Comparison of ENCODE assay signal across 11 mouse cellular contexts in genomic region chr7:121936861-121937630, GRCm38 (mm10). TPM values are rescaled to one million over a fixed set of nuclear protein-coding genes. Genes with fewer than 3 reads are reported as not detected.
DNase-seq lines count a peak whose midpoint lies in the region; ATAC-seq lines count a peak whose summit lies in the region.
"Had no signal": no experiment of that assay in that cellular context is flagged by ENCODE, and none has a peak within 500 bp of the region (broad histone marks: within the 10 kb centered on the region; RNA-seq: fewer than 3 reads in every experiment).

No protein-coding gene starts in this region.

- H3K9me3 ChIP-seq in heart, embryonic 12.5 days (replicated peaks), result no peaks in the 10 kb centered on the region
- no peaks in the 10 kb centered on the region for H3K9me3 ChIP-seq in embryonic facial prominence, embryonic 14.5 days (ENCODE audit: control insufficient read depth, low read length)
- H3K9me3 ChIP-seq in liver, embryonic 12.5 days (replicated peaks), result no peaks in the 10 kb centered on the region

- WGBS in heart, embryonic 12.5 days, result 37% methylated on average over 14 of the region's 14 CpGs
- 49% methylated on average over 14 of the region's 14 CpGs for WGBS in embryonic facial prominence, embryonic 14.5 days
- WGBS in liver, embryonic 12.5 days (ENCODE audit: insufficient replicate concordance), result 73% methylated on average over 14 of the region's 14 CpGs

- peaks cover 70% of the 10 kb centered on the region for H3K4me1 ChIP-seq in heart, embryonic 12.5 days (replicated peaks)
- peaks cover 12% of the 10 kb centered on the region; the same call in 1 of the 2 replicates for H3K4me1 ChIP-seq in embryonic facial prominence, embryonic 14.5 days (ENCODE audit: control insufficient read depth, insufficient read depth, low read length)
- H3K4me1 ChIP-seq in liver, embryonic 12.5 days, result peaks cover 9% of the 10 kb centered on the region

- no peak overlapping the region for H3K9ac ChIP-seq in heart, embryonic 12.5 days
- 0 out of 2 replicates have a peak overlapping the region, but pooled peaks have one; percentile 21 for H3K9ac ChIP-seq in embryonic facial prominence, embryonic 14.5 days (ENCODE audit: low read depth, low read length)
- no peak overlapping the region for H3K9ac ChIP-seq in liver, embryonic 12.5 days

- DNase-seq in heart, adult 8-10 months (ENCODE audit: low spot score), result no peak
- DNase-seq in left cerebral cortex, postnatal 25 days (ENCODE audit: low spot score in 2 of 2), result peak; percentile 6 to 23
- DNase-seq in left cerebral cortex, adult 8-10 months (ENCODE audit: low spot score in 2 of 2), result no peak
- DNase-seq in embryonic facial prominence, embryonic 14.5 days (ENCODE audit: low spot score), result peak; percentile 34
- DNase-seq in adrenal gland, postnatal 4 days (ENCODE audit: low spot score in 2 of 2), result no peak
- DNase-seq: layer of hippocampus, postnatal 36 days; lung, adult 18-20 months had no signal

- H3K4me3 ChIP-seq in heart, embryonic 12.5 days, result no peak overlapping the region
- H3K4me3 ChIP-seq in embryonic facial prominence, embryonic 14.5 days (ENCODE audit: low read depth, low read length), result no peak overlapping the region
- H3K4me3 ChIP-seq in liver, embryonic 12.5 days, result no peak overlapping the region
- H3K4me3 ChIP-seq: erythroblast, embryonic 14.5 days had no signal

- no peaks in the 10 kb centered on the region for H3K27me3 ChIP-seq in heart, embryonic 12.5 days (replicated peaks)
- H3K27me3 ChIP-seq in embryonic facial prominence, embryonic 14.5 days (replicated peaks; ENCODE audit: control insufficient read depth, insufficient read depth, low read length), result no peaks in the 10 kb centered on the region
- H3K27me3 ChIP-seq in liver, embryonic 12.5 days (replicated peaks), result no peaks in the 10 kb centered on the region

- H3K36me3 ChIP-seq in heart, embryonic 12.5 days, result peaks cover 11% of the 10 kb centered on the region; the same call in 1 of the 2 replicates
- H3K36me3 ChIP-seq in embryonic facial prominence, embryonic 14.5 days (ENCODE audit: control insufficient read depth, insufficient read depth, low read length), result peaks cover 17% of the 10 kb centered on the region; the same call in 1 of the 2 replicates
- H3K36me3 ChIP-seq in liver, embryonic 12.5 days, result peaks cover 32% of the 10 kb centered on the region

- intact Hi-C loops in left cerebral cortex, postnatal 25 days (cut with DNase I), result no loop called here

- no peak for ATAC-seq in heart, embryonic 12.5 days (ENCODE audit: insufficient number of reproducible peaks, low FRiP score)
- ATAC-seq in cerebellum, adult (ENCODE audit: insufficient number of reproducible peaks, low FRiP score, low TSS enrichment), result peak; percentile 42
- ATAC-seq in embryonic facial prominence, embryonic 14.5 days (ENCODE audit: low read depth), result peak; percentile 15; the same call in 1 of the 2 replicates
- ATAC-seq in liver, embryonic 12.5 days, result no peak

- no peak overlapping the region; the same call in 1 of the 2 replicates for H3K27ac ChIP-seq in heart, embryonic 12.5 days (ENCODE audit: poor library complexity, severe bottlenecking)
- peak overlapping the region; percentile 23; the same call in 1 of the 2 replicates for H3K27ac ChIP-seq in embryonic facial prominence, embryonic 14.5 days (replicated peaks; ENCODE audit: low read depth, low read length)
- no peak overlapping the region for H3K27ac ChIP-seq in liver, embryonic 12.5 days

- H3K4me2 ChIP-seq in heart, embryonic 12.5 days, result peak overlapping the region; percentile 16
- H3K4me2 ChIP-seq in embryonic facial prominence, embryonic 14.5 days (ENCODE audit: low read depth, low read length), result no peak overlapping the region
- no peak overlapping the region for H3K4me2 ChIP-seq in liver, embryonic 12.5 days

RNA-seq across cellular contexts. Expression of gene Cog7, which starts 44.5 kb away (rescaled TPM):
- polyA plus RNA-seq in heart, embryonic 12.5 days (2016; fragmentation: Nextera tagmentation; extraction: Ambion mirVana), result 18.1 and 18.8 TPM in 2 replicates
- total RNA-seq in heart, adult 8-10 months (2022), result 10 to 100 TPM; 19.1 to 20.6 (median 20.1) TPM
- total RNA-seq in left cerebral cortex, postnatal 25 days (2021), result 10 to 100 TPM; 39.4 to 40.9 TPM
- total RNA-seq in left cerebral cortex, adult 8-10 months (2022), result 10 to 100 TPM; 45.4 to 51.0 (median 48.1) TPM
- 11.4 and 14.4 TPM in 2 replicates for polyA plus RNA-seq in embryonic facial prominence, embryonic 14.5 days (2014; fragmentation: Nextera tagmentation; extraction: Ambion mirVana)
- 10 to 100 TPM; 31.1 to 32.6 TPM for total RNA-seq in adrenal gland, postnatal 4 days (2021)
- 15.1 and 16.7 TPM in 2 replicates for polyA plus RNA-seq in liver, embryonic 12.5 days (2016; fragmentation: Nextera tagmentation; extraction: Ambion mirVana)

Comparison
In these comparisons a context has a peak if more than half of its experiments do, and no peak if none do; other contexts are left out.
1. DNase-seq: peak in left cerebral cortex, postnatal 25 days (2 of 2) and embryonic facial prominence, embryonic 14.5 days (single experiment); none in heart, adult 8-10 months (single experiment), left cerebral cortex, adult 8-10 months (0 of 2) and adrenal gland, postnatal 4 days (0 of 2).
2. ATAC-seq: peak in cerebellum, adult (single experiment) and embryonic facial prominence, embryonic 14.5 days (single experiment); none in heart, embryonic 12.5 days (single experiment) and liver, embryonic 12.5 days (single experiment).